Mouse (Mus musculus): Measurements from ENCODE around the gene Cdkl2. TPM values are rescaled to one million over a fixed set of nuclear protein-coding genes. Genes with fewer than 3 reads are reported as not detected.
A peak's percentile ranks its signal among the peaks of the same experiment; 100 is the strongest.

Gene Cdkl2
- total RNA-seq, 2 experiments from 2014 or later = 34.9 to 37.8 TPM

DNA sequence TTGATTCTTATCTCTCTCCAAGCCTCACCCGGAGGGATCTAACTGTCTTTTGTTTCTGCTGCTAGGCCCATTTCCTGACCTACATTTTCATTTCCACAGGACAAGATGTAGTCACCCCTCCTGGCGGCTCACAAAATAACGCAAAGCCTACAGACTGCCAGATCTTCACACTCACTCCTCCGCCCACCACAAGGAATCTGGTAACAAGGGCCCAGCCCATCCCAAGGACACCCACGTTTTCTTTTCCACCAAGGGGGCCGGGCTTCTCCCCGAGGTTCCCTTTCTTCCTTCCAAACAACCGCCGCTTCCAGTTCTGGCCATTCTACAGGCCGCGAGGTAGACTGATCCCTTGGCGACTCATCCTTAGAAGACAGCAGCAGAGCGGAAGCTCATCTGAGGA is 49.1 kb downstream of the Cdkl2 start:
- DNase-seq (ENCODE audit: low spot score in 2 of 2) = peak; percentile 22 to 59

DNA sequence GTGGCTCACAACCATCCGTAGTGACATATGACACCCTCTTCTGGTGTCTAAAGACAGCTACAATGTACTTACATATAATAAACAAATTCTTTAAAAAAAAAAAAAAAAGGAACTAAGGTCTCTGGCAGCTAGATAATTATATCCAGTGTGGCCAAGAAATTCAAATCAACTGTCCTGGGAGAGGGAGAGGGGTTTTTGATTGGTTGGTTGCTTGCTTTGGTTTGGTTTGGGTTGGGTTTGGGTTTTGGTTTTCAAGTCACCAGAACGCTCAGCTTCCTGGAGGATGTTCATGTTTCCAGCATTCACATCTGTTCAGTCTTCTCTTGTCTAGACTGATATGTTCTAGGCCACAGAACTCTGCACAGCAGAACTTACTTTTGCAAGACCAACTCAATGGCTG is 50.6 kb downstream of the Cdkl2 start:
- DNase-seq (ENCODE audit: low spot score in 2 of 2) = no peak

DNA sequence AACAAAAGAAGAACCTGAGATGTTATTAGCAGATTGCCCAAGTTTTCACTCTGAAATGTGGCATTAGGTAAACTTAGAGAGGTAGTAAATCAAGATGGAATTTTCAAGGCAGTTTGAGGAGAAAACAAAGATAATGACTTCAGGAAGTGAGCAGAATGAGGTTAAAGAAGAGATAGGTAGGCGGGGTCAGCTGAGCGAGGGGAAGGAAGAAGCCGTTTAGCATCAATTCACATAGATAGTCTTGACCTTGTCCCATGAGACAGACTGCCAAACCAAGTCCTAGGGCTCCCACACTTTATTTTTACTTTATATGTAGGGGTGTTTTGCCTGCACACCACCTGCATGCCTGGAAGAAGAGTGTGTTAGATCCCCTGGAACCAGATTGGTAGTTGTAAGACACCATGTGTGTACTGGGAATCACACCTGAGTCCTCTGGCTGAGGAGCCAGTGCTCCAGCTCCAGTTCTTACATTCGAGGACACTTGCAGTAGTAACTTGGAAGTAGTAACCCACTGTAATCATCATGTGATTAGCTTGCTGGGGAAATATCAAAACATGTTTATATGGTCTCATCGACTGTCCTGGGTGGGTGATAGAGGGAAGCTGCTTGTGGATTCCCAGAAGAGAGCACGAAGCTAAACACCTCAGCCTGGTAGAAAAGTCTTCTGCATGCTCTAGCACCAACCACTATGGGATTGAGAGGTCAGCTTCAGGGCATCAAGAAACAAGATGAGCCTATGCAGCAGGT is 52.3 kb downstream of the Cdkl2 start:
- no peak for DNase-seq (ENCODE audit: low spot score in 2 of 2)

DNA sequence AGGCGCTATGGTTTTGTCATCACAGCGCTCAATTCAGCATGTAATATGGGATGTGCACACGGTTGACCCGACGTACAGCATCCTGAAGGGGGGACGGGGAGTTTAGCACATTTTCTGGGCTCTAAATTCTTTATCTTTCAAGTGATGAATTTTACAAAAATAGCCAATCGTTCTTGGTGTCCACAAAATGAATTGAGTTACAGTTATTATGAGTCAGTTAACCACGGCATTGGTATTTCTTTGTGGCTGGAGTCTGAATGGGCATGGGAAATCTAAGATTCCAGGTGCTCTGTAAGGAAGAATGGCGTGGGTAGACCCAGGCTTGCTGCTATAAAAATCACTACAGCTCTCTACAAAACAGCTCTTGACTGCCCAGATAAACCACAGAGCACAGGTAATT is 54.4 kb downstream of the Cdkl2 start:
- no peak for DNase-seq (ENCODE audit: low spot score in 2 of 2)

DNA sequence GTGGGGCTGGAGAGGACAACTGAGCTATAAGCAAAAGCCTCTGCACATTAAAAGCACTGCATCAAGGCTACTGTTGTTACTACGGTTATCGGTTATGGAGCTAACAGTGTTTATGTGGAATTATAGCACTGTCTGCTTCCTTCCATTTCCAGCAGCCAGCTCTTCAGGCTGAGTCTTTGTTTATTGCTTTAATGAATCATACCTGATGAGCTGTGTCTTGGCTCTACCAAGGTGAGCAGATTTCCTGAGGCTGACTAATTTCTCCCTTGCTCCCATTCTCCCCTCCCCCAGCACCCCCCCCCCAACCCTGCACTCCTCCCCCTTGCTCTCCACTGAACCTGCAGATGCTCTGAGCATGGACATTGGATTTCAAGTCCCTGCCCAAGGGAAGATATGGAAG is 55.9 kb downstream of the Cdkl2 start:
- DNase-seq (ENCODE audit: low spot score in 2 of 2) = no peak

DNA sequence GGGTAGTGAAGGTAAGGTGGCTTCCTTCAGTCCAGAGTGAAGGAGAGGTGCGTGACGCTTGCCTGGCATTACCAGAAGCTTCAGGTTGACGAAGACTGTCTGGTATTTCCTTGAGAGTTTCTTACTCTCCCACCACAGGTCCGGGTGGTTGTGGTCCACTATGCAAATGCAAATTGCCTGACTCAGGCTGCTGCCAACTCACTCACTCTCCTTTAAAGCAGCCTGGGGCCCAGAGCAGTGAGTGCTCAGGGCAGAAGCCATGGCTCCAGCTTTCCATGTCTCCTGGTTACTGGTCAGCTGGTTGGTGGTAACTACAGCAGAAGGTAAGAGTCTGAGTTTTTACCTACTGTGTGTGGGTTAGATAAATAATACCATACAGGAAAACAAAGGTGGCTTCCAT is 56.4 kb downstream of the Cdkl2 start, which contains the start of gene Odaph:
Odaph (plus strand) TSS at position 240 of the 400 bp plus-strand sequence.
- DNase-seq (ENCODE audit: low spot score in 2 of 2) = no peak

DNA sequence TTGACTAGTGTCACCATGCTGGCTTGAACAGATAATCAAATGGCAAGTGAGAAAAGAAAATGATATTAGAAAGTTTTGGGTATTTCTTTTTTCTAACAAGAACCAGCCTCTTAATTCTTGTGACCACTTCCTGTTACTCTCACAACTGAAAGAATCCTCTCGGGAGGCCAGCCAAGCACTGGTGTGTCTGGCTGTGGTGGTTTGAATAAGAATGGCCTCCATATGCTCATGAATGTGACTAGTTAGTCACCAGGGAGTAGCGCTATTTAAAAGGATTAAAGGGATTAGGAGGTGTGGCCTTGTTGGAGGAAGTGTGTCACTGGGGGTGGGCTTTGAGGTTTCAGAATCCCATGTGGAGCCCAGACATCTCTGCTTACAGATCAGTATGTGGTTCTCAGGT is 58.0 kb downstream of the Cdkl2 start:
- DNase-seq (ENCODE audit: low spot score in 2 of 2) = no peak

DNA sequence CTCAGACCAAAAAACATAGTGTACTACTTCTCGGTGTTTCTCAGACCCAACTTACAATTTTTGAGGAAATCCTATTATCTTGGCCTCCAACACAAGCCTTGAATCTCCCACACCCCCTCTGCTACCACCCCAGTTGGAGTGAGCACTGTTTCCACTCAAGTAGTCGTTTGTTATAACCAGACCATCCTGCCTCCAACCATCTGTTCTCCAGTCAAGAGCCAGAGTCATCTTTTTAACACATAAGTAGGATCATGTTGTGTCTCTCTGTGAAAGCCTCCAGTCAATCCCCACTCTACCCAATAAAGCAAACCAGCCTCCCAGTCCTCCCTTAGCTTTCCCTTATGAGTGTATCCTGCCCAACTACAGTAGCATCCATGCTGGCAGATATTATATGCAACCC is 60.2 kb downstream of the Cdkl2 start:
- no peak for DNase-seq (ENCODE audit: low spot score in 2 of 2)

DNA sequence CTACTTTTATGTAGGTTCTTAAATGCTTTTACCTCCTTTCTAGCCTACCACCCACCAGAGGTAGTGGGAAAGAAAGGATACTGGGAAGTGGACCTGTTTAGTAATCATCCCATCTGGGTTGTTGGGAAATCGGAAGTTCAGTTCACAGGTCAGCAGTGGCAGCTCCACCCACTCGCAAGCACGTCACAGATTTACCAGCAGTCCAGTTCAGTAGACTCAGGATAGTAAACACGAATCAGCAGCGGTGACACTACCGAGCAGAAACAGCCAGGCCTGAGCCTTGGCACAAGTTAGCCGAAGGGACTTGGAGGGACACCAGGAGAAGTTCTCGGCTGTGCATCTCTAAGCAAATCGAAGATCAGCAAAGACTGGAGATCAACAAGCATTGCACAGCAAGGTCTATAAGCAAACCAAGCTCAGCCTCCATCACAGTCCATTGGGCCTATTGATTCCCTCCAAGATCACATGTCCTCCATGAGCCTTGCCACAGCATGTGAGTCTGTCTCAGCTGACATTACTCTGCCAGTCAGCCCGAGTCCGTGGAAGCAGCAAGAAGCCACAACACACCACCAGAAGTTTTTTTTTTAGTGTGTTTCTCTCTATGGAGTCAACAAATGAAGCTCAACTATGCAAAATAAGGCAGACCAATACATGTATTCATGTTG is 62.4 kb downstream of the Cdkl2 start:
- no peak for DNase-seq (ENCODE audit: low spot score in 2 of 2)

DNA sequence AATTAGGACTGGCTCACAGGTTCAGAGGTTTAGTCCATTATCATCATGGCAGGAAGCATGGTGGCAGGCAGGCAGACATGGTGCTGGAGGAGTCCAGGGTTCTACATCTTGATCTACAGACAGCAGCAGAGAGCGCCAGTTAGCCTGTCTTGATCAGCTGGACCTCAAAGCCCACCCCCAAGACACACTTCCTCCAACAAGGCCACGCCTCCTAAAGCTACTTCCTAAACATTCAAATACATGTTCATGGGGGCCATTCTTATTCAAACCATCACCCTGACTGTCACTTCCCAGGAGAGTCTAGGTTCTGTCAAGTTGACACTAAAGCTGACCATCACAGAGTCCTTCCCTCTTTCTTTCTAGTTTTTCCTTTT is 66.3 kb downstream of the Cdkl2 start:
- no peak for DNase-seq (ENCODE audit: low spot score in 2 of 2)

DNA sequence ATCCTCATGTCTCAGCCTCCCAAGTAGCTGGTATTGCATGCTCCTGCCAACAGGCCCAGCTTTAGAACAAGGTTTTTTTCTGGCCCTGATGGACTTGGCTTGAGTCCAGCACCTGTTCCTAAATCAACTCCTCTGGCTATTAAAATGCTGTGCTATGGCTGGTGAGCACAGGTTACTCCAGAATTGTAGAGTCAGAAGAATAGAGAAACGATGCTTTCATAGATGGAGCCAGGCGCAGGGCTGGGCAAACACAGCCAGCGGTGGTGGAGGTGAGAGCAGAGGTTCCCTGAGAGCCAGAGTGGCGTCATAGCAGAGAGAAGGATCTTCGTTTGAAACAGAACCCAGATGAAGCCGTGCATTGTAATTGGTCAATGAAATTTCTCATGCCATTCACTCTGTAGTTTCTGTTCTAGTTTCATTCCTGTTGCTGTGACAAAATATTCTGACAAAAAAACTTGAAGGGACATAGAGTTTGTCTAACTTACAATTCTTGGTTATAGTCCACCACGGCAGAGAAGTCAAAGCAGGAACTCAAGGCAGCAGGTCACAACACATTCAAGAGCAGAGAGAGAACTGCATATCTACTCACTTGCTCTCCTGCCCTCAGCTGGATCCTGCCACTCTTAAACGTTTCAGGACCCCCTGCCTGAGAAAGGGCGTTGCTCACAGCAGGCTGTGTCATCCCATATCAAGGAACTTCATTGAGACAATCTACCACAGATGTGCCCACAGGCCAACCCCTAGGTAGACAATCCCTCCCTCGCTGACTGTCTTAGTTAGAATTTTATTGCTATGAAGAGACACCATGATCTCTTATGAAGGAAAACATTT is 66.9 kb downstream of the Cdkl2 start:
- DNase-seq (ENCODE audit: low spot score in 2 of 2) = no peak

DNA sequence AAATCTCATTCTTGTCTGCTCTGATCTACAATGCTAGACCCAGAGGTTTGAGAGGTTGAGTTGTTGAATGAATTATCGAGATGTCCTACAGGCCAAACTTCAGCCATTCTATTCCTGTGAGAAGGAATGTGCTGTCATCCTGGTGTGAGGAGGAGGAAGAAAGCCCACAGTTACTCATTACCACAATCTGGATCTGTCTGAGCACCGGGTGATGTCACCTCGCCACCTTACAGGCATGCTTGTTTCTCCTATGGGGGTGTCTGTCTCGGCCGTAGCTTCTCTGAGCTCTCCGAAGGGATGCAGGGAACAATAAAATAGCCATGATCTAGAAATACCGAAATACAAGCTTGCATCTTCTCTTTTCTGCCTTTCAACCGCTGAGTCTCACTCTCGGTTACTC is 67.9 kb downstream of the Cdkl2 start:
- no peak for DNase-seq (ENCODE audit: low spot score in 2 of 2)

DNA sequence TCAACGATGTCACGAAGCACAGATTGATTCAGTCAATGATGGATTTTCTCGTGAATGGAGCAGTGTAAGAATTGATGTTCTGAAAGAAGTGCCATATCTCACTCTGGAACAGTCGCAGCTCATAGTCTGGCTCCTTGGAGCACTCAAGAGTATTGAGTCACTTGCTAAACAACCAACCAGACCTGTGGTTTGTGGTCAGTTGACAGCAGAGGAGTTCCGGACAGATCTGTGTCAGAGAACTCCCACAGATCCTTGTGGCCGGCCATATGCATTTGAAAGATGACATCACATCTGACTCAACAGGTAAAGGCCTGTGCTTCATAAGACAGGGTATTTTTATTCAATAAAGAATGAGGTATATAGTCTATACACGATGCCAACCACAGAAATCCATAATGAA is 69.7 kb downstream of the Cdkl2 start:
- no peak for DNase-seq (ENCODE audit: low spot score in 2 of 2)

DNA sequence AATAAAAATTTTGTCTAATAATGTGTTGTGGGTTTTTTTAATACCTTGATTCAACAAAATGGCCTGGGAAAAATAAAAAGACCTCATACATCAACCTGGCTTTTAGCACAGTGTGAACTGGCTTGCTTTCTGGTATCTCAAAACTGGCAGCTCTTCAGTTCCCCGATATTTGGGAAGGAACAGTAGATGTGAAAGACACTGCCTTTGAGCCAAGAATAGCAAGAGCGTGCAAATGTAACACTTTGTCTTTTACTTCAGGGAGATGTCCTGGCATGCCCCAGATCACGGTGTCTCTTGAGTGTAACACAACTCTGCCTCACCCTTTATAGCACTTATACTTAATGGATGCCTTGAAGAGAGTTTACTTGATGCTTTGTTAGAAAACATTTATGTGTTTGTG is 71.6 kb downstream of the Cdkl2 start:
- DNase-seq (ENCODE audit: low spot score in 2 of 2) = no peak

DNA sequence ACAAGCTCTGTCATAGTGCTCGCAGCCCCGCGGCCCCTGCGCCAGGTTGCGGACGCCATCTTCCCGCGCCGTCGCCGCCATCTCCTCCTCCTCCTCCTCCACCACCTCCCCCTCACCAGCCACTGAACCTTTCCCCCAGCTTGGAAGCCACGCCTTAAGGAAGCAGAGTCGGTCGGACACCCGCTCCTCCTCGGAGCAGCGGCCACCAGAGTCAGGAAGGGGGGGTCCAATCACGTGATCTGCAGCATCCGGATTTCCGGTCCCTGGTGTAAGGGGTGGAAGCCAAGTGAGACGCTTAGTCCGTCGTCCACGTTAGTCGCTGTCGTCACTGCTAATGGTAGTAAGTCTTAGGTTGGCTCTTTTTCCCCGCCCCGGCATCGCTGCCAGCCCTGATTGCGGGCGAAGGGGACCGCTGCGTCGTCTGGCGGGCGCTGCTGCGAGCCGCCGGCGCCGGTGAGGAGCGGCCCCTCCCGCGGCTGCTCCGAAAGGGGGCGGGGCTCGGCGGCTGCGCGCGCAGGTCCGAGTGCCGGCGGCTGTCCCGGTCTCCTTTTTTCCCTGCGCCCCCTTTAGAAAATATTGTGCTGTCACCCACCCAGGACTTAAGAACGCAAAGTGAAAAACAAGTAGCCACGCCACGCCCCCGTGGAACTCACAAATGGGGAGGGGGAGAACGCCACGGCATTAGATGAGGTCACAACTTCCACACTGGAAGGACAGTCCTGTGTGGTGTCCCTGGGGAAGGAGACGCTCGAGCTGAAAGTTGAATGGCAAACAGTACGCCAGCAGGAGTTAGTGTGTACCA is 80.8 kb downstream of the Cdkl2 start, which contains the start of gene Rchy1:
Rchy1 (minus strand) TSS at position 430 of the 802 bp plus-strand sequence.
- DNase-seq (ENCODE audit: low spot score in 2 of 2) = peak; percentile 84 to 93

DNA sequence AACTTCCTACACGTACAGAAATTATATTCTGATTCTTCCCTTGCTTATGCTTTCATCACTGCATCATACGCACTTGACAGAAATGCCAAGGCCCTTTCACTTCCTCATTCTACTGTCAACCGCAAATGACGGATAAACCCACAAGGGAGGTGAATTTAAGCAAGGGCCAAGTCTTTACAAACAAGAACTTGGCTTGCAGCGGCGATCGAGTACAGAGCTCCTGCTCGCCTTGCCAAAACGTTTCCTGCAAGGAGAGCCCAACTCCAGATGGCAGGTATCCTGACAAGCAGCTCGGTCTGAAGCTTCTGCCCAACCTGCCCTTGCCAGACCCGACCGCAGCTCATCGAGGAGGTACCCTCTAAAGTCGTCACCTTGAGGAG is 81.4 kb downstream of the Cdkl2 start:
- no peak for DNase-seq (ENCODE audit: low spot score in 2 of 2)

DNA sequence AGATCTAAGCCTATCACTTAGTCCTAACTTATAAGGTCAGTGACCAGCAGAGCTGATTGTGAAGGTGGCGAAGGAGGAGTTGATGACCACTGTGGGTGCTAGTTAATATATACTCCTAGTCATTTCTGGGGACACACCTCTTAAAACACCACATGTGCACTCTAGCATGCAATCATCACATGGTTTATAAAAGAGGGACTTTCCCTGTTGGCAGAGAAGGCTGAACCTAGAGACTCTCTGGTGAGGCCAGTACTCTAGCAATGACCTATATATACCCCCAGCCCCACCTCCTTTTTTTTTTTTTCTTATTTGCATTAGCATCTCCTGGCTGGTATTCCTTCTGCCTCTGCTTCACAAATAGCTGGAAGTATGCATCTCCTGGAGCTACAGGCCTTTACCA is 82.3 kb downstream of the Cdkl2 start:
- no peak for DNase-seq (ENCODE audit: low spot score in 2 of 2)

DNA sequence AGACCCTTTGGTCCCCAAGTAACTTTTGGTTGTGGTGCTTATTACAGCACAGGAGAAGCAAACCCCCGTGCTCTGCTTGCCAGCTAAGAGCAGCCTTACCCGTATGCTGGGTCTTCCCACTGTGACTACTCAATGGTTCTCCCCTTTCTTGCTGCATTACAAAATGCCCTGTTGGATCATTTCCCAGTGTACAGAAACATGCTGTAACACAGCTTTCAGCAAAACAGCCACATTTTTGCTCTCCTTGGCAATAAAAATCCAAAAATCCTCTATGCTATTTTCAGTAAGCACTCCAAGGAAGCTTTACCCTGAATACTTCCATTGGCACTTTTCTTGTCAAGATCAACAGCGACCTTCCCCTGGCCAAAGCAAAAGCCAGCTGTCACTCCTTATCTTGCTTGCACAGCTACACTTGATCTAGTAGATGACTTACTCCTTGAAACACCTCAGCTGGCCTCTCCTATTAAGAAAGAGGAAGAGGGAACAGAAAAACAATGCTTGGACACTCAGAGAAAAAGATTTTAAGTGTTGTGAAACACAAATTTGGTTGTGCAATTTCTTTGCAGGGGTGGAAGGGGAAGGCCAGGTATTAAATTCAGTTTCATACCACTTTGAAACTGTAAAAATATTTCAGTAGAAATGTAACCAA is 83.0 kb downstream of the Cdkl2 start:
- DNase-seq (ENCODE audit: low spot score in 2 of 2) = peak; percentile 47 to 79

DNA sequence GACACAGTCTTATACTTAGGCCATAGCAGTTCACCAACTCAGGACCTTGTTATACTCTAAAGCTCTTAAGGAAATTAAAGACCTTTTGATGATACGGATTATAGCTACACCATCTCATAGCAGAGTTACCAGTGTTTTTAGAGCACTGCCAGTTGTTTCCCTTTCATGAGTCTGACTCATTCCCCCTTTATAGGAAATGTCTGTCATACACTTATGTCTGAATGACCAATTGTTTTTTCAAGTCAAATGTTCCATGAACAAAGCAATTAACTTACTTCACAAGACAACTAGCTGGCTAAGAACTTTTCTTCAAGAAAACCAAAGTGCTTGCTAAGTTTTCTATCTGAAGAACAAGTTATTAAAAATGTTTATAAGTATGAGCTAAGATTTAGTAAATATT is 83.7 kb downstream of the Cdkl2 start:
- no peak for DNase-seq (ENCODE audit: low spot score in 2 of 2)

DNA sequence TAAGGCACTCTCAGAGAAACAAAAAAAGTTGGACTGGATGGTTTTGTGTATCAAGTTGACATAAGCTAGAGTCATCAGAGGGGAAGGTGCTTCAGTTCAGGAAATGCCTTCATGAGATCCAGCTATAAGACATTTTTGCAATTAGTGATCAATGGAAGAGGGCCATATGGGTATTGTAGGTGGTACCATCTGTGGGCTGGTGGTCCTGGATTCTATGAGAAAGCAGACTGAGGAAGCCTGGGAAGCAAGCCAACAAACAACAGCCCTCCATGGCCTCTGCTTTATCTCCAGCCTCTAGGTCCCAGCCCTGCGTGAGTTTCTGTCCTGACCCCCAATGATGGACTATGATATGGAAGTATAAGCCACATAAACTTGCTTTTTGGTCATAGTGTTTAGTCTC is 84.6 kb downstream of the Cdkl2 start:
- DNase-seq (ENCODE audit: low spot score in 2 of 2) = peak in 1 of 2 experiments; percentile 75
